Mouse (Mus musculus): Measurements from ENCODE around the gene Idh1.

DNA sequence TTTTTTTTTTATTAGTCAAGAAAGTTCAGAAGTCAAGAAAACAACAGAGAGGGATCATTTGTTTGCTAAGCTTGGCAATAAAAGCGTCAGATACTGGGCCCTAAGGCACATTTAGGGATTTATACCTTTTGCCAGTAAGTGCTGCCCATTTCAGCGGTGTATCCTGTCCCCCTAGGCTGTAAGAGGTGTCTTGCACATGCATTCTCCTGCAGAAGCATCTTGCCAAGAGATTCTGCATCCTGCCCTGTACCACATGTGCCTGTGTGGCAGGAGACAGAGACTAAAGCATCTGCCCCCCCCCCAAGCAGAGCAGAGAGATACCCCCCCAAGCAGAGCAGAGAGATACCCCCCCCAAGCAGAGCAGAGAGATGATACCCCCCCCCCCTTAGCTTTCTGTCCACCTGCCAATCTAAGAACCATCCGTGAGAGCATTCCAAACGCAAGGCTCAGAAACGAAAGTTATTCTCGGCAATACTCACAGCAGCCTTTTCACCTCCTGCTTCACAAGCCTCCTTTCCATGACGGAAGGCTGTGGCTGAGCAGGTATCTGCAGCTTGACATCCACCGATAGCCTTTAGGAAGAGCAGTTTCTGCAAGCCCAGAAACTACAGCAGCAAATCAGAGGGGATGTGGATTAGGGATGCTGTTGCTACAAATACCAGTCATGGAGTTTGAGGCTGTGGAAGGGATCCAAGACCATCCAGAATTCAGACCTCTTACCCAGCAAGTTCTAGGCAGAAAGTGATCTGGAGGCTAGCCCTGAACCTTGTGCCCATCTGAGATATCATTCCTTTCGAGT is 63.5 kb downstream of the Idh1 start, which contains the start of gene D630023F18Rik:
- no peak for TF ChIP-seq POLR2A (IDR thresholded peaks at IDR 0.05; ENCODE audit: control insufficient read depth, low read depth, low read length)
- TF ChIP-seq CTCF (IDR thresholded peaks at IDR 0.05; ENCODE audit: control insufficient read depth, insufficient read depth, insufficient replicate concordance, low read depth, low read length), result no peak
